Mouse (Mus musculus) ES-E14 (cell line): ENCODE results near the gene Atp13a3. TPM values are rescaled to one million over a fixed set of nuclear protein-coding genes. Genes with fewer than 3 reads are reported as not detected.

Experiments
- DNase-seq: peaks from one replicate; pipeline ENCODE4 v3.0.0-alpha.2; 2013; ENCODE audit warnings: low read depth, low spot score
- H3K27ac ChIP-seq: 2 replicates; pipeline ENCODE4 v1.5.1; 2012; ENCODE audit warnings: low read depth, mild to moderate bottlenecking, low read length, moderate library complexity, mixed read lengths; ENCODE audit not compliant: poor library complexity, insufficient read depth, severe bottlenecking
- H3K36me3 ChIP-seq: 2 replicates; pipeline ENCODE4 v1.6.1; 2012; ENCODE audit warnings: mild to moderate bottlenecking, low read length, moderate library complexity, mixed read lengths; ENCODE audit not compliant: control insufficient read depth, poor library complexity, insufficient read depth, severe bottlenecking
- H3K4me1 ChIP-seq, 2 experiments: fragments of 150-350 bp in 1 of 2; sonication (generic) in 1 of 2; 2 replicates each; pipeline ENCODE4 v1.6.1; 2012; ENCODE audit warnings: low read length in 2 of 2, mild to moderate bottlenecking in 1 of 2, mixed read lengths in 1 of 2; ENCODE audit not compliant: control insufficient read depth in 2 of 2, insufficient read depth in 2 of 2, poor library complexity in 1 of 2
- H3K4me3 ChIP-seq, 2 experiments: fragments of 150-350 bp in 1 of 2; sonication (generic) in 1 of 2; 2 replicates each; pipeline ENCODE4 v1.5.1; 2012; ENCODE audit warnings: low read length in 2 of 2, low read depth in 1 of 2, mild to moderate bottlenecking in 1 of 2, mixed read lengths in 1 of 2; ENCODE audit not compliant: insufficient read depth in 1 of 2, poor library complexity in 1 of 2, severe bottlenecking in 1 of 2
- H3K9ac ChIP-seq: 2 replicates; pipeline ENCODE4 v1.6.1; 2012; ENCODE audit warnings: low read depth, mild to moderate bottlenecking, low read length, mixed read lengths; ENCODE audit not compliant: poor library complexity, insufficient read depth, severe bottlenecking
- H3K9me3 ChIP-seq: fragments of 150-350 bp; sonication (generic); 2 replicates; pipeline ENCODE4 v1.6.1; 2012; ENCODE audit warnings: low read depth, mild to moderate bottlenecking, low read length; ENCODE audit not compliant: control insufficient read depth, insufficient read depth
- CHD2 ChIP-seq: IDR thresholded peaks from 2 replicates; pipeline ENCODE4 v1.6.1; 2014; ENCODE audit warnings: mild to moderate bottlenecking, low read depth, low read length, inconsistent platforms
- HCFC1 ChIP-seq: IDR thresholded peaks from 2 replicates; pipeline ENCODE4 v1.6.1; 2012; ENCODE audit warnings: low read length, inconsistent platforms, borderline replicate concordance; ENCODE audit not compliant: insufficient read depth
- MAFK ChIP-seq: IDR thresholded peaks from 2 replicates; pipeline ENCODE4 v1.6.1; 2014; ENCODE audit warnings: mild to moderate bottlenecking, low read depth, low read length, inconsistent platforms; ENCODE audit not compliant: insufficient read depth
- ZC3H11A ChIP-seq: IDR thresholded peaks from 2 replicates; pipeline ENCODE4 v1.6.1; 2012; ENCODE audit warnings: low read depth, mild to moderate bottlenecking, inconsistent platforms, low read length, borderline replicate concordance
- ZNF384 ChIP-seq: IDR thresholded peaks from 2 replicates; pipeline ENCODE4 v1.6.1; 2012; ENCODE audit warnings: low read depth, low read length, inconsistent platforms
- in situ Hi-C, 2 experiments: fragments of 600-800 bp; cut with MboI; formaldehyde crosslinking; loops; one replicate each; pipeline ENCODE4 v1.15.1; 2025; ENCODE audit warnings: low sequenced_read_pairs in 2 of 2, inconsistent platforms in 1 of 2; ENCODE audit not compliant: unreplicated experiment in 2 of 2
- total RNA-seq: library from RNA; depleted of rRNA; stranded (reverse); fragments of 300-350 nt; gene quantifications from 2 replicates; pipeline ENCODE4 v1.2.3, GENCODE M21; 2012

Atp13a3 gene
- total RNA-seq, 1 experiment: 98.9 TPM

GRCm38 (mm10) chr16:30425980-30426379 is 20.2 kb upstream of the Atp13a3 start:
- TF ChIP-seq ZNF384 (no peak), HCFC1 (no peak), CHD2 (no peak)
- H3K9me3 ChIP-seq: no peaks in the 10 kb centered on the region
- H3K36me3 ChIP-seq: no peaks in the 10 kb centered on the region
- no peak overlapping the region for H3K27ac ChIP-seq
- peaks cover 2 to 3% of the 10 kb centered on the region in 2 experiments; a peak in 1 of 4 replicates for H3K4me1 ChIP-seq
- H3K4me3 ChIP-seq: no peak overlapping the region
- no peak overlapping the region for H3K9ac ChIP-seq
- DNase-seq: no peak
- in situ Hi-C loops: no loop called here

- Histone ChIP-seq H3K36me3 (no peaks in the 10 kb centered on the region), H3K27ac (no peak overlapping the region), H3K4me1 (peaks cover 2 to 3% of the 10 kb centered on the region in 2 experiments; a peak in 1 of 4 replicates)
These were observed 18.3 kb upstream of the Atp13a3 start for GRCm38 (mm10) chr16:30424053-30424452.

GRCm38 (mm10) chr16:30416707-30417106 is 10.9 kb upstream of the Atp13a3 start:
- H3K4me1 ChIP-seq: no peaks in the 10 kb centered on the region
- H3K9me3 ChIP-seq: no peaks in the 10 kb centered on the region
- in situ Hi-C loops: no loop called here
- H3K4me3 ChIP-seq: no peak overlapping the region
- H3K9ac ChIP-seq: no peak overlapping the region
- no peak for TF ChIP-seq MAFK
- TF ChIP-seq HCFC1: no peak
- TF ChIP-seq CHD2: no peak
- no peak for TF ChIP-seq ZNF384
- no peak for TF ChIP-seq ZC3H11A
- no peaks in the 10 kb centered on the region for H3K36me3 ChIP-seq
- DNase-seq: no peak
- no peak overlapping the region for H3K27ac ChIP-seq

More at GRCm38 (mm10) chr16:30424053-30424452, 18.3 kb upstream of the Atp13a3 start:
- H3K9ac ChIP-seq: no peak overlapping the region
- TF ChIP-seq HCFC1 (no peak), CHD2 (no peak), ZNF384 (no peak), ZC3H11A (no peak), MAFK (no peak)
- no peak for DNase-seq
- no peaks in the 10 kb centered on the region for H3K9me3 ChIP-seq
- in situ Hi-C loops: no loop called here
- H3K4me3 ChIP-seq: no peak overlapping the region

- in situ Hi-C loops: no loop called here
- DNase-seq: no peak
These were observed 10.5 kb upstream of the Atp13a3 start for GRCm38 (mm10) chr16:30416284-30416683.

GRCm38 (mm10) chr16:30412680-30413079 is 6.9 kb upstream of the Atp13a3 start:
- Histone ChIP-seq H3K9ac (no peak overlapping the region), H3K27ac (no peak overlapping the region), H3K9me3 (no peaks in the 10 kb centered on the region), H3K4me1 (0 out of 4 replicates have a peak, but pooled peaks cover 0 to 2% of the 10 kb centered on the region in 2 experiments), H3K4me3 (no peak overlapping the region), H3K36me3 (no peaks in the 10 kb centered on the region)
- no peak for DNase-seq
- in situ Hi-C loops: no loop called here
- TF ChIP-seq HCFC1: no peak

More at GRCm38 (mm10) chr16:30416284-30416683, 10.5 kb upstream of the Atp13a3 start:
- no peak overlapping the region for H3K4me3 ChIP-seq
- no peaks in the 10 kb centered on the region for H3K4me1 ChIP-seq
- no peak overlapping the region for H3K27ac ChIP-seq
- no peaks in the 10 kb centered on the region for H3K9me3 ChIP-seq
- TF ChIP-seq HCFC1 (no peak), ZC3H11A (no peak), MAFK (no peak), ZNF384 (no peak), CHD2 (no peak)
- H3K9ac ChIP-seq: no peak overlapping the region
- no peaks in the 10 kb centered on the region for H3K36me3 ChIP-seq
